Mouse (Mus musculus) spleen, postnatal 4 days (tissue): ENCODE data around the gene Slc25a54.

Source experiments
- DNase-seq, 2 experiments: peaks; one replicate each; pipeline ENCODE4 v3.0.0; 2022; ENCODE audit warnings: low spot score in 2 of 2

Slc25a54 gene

DNA sequence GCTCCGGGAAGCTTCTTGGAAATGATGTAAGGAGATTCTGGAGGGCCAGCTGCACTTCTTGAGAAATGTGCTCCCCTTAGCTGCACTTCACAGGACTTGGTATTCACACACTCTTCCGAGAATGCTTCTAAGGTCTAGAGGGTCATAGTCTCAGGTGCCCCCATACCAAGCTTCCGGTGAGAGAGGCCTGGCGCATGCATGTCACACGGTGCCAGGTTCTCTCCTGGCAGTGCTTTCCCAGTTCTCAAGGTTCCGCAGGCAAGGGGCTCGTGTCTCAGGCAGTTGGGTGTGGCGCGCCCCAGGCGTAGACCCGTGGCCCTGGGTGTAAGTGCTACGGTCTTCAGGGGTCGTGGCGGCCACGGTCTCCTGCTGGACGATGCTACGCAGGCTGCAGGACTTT, at the start of gene Slc25a54:
Gene Slc25a54, plus strand, starts transcription at position 301 of the 400 bp plus-strand sequence.
- DNase-seq, result no peak

DNA sequence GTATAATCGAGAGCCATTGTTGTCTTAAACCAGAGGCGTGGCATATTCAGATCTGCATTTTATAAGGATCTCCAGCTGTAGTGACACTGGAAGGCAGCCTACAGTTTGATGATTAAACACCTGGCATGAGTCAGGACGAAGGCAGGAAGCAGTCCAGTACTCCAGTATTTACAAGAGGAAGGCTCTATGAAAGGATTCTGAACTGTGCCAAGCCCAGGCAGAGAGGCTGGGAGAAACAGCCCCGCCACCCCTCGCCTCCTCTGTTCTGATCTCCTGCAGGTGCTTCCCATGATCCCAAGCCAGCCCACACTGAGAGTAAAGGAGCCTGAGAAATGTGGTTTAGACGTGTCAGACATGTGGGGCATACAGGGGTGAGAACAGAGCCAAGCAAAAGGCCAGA, 49.5 kb upstream of the Slc25a54 start:
- no peak for DNase-seq

DNA sequence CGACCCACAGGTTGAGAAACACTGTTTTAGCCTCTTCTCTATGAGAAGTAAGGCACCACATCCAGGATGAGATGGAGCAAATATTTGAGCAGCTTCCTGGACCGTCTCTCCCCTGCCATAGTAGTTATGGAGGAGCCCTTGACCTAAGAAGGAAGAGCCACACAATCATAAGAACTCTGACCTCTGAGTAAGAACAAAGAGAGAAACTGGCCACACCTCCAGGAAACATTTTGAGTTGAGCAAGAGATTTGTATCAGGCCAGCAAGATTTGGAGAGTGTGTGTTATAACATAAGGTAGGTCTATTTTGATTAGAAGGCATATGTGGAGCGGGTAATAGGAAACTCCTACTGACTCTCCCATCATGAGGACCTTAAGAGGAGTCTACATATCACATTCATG, 48.6 kb upstream of the Slc25a54 start:
- no peak for DNase-seq

DNA sequence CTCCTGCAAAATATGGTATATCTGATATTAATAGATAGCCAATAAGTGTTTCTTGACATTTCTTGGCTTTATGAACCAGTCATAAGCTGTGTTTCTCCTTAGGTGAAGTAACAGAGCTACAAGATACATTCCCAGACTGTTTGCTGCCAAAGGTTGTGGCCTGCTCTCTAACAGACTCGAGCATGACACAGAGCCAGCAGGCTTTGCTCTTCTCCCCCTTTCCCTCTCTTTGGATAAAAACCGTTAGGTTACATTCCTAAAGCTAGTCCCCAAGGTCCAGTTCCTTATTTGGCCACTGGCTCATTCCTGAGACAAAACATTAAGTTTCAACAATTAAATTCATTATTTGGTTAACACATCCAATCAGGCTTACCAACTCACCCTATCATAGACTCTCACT, 48.0 kb upstream of the Slc25a54 start:
- DNase-seq, result no peak

DNA sequence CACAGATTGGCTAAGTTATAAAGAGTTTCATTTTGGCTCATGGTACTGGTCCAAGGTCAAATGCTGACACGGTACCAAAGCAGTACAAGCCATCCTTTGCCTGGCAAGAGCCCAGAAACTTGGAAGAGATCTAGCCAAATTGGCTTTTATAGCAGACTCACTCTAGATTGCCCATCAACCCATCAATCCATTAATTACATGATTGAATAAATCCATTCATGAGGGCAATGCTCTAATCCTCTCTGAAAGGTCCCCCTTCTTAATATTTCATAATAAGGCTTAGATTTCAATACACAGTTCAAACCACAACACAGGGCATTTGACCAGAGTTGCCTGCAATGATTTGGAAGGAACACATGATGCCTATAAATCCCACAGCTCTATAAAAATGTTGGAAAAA, 45.9 kb upstream of the Slc25a54 start:
- DNase-seq, result no peak

DNA sequence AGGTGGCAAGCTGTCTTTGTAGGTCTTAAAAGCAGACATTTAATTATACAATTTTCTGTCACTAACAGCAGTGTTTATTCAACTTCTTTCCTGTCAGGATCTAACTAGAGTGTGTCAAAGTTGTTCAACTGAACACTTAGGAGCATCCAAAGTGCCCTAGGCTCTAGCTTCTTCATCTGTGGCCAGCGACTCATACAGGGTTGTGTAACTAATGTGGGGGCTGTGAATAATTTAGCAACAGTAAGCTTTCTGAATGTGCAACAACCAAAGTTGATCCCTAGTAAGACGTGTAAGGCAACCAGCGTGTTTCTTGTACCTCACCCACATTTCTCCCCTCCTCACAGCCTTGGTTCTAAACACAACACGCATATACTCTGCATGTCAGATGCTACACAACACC, 39.4 kb upstream of the Slc25a54 start:
- DNase-seq, result no peak

DNA sequence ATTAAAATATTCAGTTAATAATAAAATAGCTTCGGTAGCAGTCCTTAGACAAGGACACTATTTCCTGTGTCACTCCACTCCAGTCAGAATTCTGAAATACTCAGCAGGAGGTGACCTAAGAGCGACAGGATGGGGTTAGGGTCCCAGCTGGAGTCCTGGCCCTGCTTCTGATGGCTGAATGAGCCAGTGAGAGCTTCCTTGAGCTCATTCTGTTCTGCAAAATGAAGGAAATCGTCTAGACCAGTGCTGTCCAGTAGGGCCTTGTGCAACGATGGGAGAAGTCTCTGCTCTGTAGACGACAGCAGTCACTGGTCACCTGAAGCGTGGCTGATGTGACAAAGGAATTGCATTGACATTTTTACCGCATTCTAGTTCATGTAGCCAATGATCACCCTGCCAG, 36.9 kb upstream of the Slc25a54 start:
- no peak for DNase-seq

DNA sequence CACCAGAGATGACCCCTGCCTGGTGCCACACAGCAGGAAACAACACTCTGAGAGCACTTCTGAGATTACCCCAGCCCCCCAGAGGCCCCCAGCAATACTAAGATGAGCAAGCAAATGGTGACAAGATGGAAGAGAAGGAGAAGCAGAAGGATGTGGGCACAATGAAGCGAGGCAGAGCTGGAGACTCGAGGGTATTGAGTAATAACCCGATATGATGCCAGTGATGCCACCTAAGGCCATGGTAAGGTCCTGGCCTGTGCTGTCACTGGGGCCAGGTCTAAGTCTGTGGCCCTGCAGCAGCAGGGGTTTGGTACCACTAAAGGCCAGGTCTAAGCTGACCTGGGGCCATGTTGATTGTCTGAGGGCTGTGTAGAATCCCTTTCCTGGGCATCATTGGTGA, 33.8 kb upstream of the Slc25a54 start:
- no peak for DNase-seq

DNA sequence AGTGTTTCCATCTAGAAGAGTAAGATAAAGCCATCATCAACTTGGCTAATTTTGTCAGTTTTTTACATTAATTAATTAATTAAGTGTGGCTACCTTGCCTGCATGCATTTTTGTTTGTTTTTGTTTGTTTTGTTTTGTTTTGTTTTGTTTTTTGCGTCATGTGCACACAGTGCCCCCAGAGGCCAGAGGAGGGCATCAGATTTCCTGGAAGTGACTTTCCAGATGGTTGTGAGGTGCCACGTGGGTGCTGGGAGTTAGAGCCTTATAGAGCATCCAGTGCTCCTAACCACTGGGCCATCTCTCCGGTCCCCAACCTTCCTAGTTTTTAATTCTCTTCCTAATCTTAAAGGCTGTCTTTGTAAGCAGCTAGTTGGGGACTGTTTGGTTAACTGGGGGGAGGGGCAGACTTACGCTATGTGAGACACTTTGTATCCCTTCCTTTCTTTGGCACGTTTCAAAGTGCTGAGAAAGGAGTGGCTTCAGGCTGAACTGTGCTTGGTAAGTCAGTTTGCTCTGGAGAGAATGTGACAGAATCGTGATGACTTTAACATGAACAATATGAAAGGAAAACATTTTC, 32.5 kb upstream of the Slc25a54 start:
- DNase-seq, result peak in 1 of 2 experiments; percentile 21

DNA sequence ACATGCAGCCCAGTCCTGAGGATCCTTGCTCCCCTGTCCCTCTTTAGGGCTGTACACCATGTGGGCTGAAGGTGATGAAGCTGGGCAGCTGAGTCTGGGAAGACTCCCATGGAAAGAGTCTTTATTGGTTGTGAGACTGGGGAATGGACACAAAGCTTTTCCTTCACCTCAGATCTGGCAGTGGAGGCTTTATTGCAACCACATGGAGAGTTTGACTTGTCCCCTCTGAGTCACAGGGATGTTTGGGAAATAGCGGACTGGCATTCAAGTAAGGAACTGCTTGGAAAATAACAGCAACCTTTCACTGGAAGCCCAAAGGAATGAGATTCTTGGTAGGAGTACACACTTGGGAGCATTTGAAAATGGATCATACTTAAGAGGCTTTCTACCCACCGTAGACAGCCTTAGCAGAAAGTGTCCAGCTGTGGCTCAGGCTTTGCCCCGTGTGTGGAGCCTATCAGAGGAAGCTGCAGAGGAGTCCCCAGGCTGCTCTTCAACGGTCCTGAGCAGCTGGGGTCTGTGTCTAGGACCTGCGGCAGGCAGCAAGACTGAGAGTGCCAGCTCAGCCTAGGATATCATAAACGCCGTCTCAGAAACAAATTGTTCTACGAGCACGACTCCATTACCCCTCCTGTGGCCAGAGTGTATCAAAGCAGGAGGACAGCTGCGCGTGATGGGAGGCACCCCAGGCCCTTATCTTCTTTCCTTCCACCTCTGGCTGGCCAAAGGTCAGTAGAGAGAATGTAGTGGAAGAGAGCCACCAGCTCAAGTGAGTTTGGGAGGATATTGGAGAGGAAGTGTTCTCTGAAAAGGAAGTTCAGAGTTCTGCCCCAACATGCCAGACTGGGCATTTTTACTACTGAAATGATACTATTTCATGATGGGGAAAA, 29.0 kb upstream of the Slc25a54 start:
- DNase-seq, result no peak

DNA sequence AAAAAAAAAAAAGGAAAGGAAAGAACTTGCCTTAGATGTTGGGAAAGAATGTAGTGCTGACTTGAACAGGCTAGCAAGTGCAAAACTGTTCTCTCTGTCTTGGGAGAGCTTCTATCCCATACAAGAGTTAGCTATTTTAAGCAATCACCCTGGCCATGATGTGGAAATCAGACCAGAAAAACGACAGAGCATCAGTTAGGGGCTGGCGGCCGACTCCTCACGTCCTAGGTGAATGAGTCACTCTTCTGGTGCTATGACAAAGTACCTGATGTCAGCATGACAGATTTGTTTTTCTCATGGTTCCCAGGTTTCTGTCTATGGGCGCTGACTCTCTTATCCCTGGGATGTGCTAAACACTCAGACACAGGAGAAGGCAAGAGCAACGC, 28.3 kb upstream of the Slc25a54 start:
- no peak for DNase-seq

DNA sequence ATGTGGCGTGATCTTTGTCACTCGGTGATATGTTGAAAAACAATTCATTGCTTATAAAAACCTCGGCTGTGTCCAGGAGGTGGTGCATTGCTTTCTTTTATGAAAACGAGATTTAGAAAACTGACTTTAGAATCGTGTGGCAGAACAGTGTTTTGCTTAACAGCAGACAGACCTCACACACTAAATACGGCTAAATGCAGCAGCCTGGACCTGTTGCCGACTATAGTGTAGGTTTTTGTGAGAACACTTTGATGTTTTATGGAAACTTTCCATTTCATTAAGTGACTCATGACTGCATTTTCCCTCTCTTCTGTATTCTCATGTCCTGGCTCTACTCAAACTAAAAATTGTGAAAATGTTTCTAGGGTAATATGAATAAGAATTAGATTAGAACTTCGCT, 20.4 kb upstream of the Slc25a54 start:
- no peak for DNase-seq

DNA sequence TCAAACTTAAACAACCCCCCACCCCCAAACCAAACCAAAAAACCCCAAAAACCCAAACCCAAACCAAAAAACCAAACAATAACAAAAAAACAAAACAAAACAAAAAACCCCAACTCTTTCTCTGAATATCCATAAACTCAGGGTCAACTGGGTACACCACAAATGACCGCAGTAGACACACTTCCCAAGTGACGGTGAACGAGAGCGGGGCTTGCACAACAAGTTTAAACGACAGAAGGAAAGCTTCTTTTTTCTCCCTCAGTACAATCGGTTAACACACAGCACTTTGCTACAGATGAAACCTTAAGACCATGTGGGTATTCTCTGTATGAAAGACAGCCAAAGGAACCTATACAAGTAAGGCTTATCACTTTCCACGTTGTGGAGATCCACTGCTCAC, 17.9 kb upstream of the Slc25a54 start:
- no peak for DNase-seq

DNA sequence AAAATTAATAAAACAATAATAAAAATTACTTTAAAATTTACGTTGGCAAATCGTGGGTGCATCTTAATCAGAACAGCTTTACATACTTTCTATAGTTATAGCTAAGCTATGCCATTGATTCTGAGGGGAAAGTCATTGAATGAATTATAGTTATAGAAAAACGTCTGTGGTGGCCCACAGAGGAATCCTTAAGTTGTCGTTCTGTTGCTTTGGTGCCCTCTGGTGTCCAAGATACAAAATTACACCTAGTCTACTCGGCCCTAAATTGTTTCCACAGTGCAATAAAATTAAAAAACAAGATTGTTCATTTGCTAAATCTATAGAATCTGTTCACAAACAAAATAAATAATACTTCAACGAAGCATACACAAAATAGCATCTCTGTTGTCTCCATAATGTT, 17.3 kb upstream of the Slc25a54 start:
- no peak for DNase-seq

DNA sequence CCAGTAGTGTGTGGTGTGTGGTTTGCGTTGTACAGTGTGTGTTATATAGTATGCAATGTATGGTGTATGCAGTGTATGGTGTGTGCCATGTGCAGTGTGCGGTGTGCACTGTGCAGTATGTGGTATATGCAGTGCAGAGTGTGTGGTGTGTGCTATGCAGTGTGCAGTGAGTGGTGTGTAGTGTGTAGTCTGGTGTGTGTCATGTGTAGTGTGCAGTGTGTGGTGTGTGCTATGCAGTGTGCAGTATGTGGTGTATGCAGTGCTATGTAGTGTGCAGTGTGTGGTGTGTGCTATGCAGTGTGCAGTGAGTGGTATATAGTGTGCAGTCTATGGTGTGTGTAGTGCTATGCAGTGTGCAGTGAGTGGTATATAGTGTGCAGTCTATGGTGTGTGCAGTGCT, 4.1 kb downstream of the Slc25a54 start:
- DNase-seq, result no peak

DNA sequence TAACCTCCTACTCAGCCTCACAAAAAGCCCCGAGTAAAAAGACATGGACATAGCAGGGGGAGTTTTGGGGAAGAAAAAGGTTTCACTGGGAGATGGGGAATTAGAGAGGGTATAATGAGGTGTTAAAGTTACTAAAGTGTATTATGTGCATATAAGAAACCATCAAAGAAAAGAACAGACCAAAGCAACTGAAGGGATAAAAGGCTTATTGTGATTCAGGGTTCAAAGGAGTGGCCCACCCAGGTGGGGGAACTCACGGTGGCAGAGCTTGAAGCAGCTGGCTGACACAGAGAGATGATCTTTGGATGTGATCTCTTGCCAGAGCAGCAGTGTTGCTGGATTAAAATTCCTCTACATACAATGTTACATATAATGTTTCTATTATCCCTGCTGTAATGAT, 8.2 kb downstream of the Slc25a54 start:
- no peak for DNase-seq

DNA sequence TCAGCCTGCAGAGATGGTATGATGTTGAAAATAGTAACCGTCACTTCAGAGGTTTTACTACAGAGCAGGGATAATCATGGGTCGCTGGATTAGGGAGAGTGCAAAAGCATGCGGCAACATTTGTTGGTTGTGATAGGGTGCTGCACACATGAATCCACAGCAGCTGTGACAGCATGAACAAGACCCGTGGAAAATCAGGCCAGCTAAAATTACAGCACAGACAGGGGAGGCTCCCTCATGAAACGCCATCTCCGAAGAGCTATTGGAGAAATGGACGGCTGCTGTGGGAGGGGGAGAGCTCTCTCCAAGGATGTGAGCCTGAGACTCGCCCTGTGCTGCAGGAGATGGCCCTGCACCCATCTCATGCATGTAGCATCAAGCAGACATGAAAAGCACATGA, 24.4 kb downstream of the Slc25a54 start:
- DNase-seq, result no peak

DNA sequence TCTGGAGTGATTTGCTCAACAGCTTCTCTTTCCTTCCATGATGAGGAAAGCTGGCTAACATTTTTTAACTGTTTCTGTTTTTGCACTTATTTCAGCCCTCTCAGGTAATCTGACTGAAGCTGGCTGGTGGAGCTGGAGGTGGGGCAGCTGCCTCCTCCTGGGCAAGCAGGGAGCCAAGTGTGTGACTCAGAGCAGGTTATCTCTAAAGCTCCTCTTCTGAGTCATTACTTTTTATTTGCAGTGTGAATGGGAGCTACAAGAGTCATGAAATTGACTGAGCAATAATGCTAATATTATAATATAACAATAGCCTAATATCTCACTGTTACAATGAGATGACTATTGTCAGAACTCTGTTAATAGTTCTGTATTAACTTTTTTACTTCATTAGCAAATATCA, 36.9 kb downstream of the Slc25a54 start:
- no peak for DNase-seq

DNA sequence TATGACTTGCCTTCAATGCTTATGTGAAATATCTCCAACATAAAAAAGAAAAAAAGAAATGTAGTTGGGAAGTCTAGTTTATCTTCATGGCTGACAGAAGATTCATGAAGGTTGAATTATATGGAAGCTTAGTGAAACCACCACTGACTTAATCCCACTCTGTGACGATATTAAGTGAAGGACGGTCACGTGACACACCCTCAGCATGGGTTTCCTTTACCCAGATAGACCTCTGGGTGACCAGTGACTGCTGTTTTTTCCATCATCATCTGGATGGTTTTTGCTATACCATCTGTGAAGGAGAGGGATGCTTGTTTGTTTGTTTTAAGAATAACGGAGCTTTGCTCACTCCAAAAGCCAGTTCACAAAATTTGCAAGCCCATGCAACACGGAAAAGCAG, 39.3 kb downstream of the Slc25a54 start:
- DNase-seq, result no peak

DNA sequence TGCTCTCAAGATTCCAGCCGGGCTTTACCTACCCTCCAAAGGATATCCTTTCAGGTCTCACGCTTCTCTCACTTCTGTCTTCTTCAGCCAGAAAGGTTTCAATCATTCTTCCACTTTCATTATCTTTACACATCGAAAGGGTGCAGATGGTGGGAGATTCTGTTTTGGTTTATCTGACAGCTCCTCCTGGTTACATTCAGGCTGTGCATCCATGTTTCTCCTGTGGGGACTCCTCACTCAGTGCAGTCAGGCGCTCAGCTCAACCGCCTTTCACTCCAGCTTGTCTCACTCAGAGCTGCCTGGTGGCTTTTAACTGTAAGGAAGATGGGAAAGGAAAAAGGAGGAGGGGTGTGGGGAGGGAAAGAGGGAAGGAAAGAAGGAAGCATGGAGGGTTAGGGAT, 39.7 kb downstream of the Slc25a54 start:
- no peak for DNase-seq

DNA sequence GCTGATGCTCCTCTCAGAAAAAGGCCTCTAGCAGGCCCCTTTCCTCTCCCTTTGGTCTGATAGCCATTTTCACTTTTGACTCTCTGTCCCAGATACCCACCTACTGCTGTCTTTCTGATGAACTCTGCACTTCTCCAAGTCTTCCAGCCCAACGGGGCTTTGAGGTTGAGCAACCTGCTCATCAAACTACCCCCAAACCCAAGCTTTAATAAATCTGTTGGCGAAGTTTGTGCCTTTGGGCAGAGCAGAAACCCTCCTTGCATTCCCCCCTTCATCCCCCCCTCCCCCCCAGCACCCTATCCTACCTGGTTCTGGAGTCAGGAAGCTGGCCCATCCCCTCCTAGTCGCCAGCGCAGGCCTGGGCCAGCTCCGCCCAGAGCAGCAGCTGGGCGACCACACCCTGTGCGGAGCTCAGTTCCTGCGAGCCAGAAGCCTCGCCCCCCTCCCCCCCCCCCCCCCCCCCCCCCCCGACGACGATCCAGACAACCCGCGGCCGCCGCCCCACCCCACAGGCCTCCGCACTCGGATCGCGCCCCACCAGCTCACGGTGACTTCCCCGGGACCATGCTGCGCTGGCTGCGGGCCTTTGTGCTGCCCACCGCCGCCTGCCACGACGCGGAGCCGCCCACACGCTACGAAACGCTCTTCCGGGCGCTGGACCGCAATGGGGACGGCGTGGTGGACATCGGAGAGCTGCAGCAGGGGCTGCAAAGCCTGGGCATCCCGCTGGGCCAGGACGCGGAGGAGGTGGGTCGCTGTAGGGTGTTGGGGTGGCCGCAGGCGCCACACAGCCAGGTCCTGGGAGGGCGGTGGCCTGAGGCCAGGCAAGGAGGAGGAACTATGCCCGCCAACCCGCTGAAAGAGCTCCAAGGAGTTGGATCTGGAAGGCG, 42.6 kb downstream of the Slc25a54 start, which contains the start of gene Slc25a24:
Gene Slc25a24, plus strand, starts transcription at position 509 of the 890 bp plus-strand sequence.
- DNase-seq, result peak; percentile 44 to 79

DNA sequence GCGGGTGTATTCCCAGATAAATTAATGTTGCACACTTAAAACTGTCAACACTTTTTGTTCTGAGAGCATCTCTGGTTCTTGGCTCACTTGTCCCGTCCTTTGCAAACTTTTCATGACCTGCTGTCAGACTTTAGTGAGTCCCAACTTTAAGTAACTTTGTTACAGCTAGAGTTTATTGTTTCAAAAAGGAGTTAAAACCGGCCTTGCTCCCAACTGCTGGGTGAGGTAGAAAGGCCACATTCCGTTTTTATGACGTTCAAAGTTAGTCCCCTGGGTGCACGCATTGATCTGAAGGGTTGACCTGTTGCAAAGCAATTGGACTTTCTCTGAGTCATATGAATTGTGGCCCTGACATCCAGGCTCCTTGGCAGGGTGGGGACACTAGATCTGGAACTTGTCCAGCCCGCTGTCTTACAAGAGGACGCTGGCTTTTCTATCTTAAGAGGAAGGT, 43.3 kb downstream of the Slc25a54 start:
- peak; percentile 37 to 66 for DNase-seq
